Mouse (Mus musculus) limb, embryonic 12.5 days (tissue): ENCODE measurements around the gene Gm28038. TPM values are rescaled to one million over a fixed set of nuclear protein-coding genes. Genes with fewer than 3 reads are reported as not detected.

Experiments used
- ATAC-seq: fragments of 200-750 bp; cut with Nextera tagmentation; 2 replicates; pipeline ENCODE4 v1.8.0; 2017; ENCODE audit warnings: low read depth, moderate TSS enrichment; ENCODE audit not compliant: insufficient number of reproducible peaks, insufficient read depth, low FRiP score, low TSS enrichment
- H3K27ac ChIP-seq: fragments of 300-500 bp; sonication (generic); 2 replicates; pipeline ENCODE4 v1.5.1; 2016; ENCODE audit warnings: mild to moderate bottlenecking, moderate library complexity
- H3K27me3 ChIP-seq: fragments of 300-500 bp; sonication (generic); 2 replicates; pipeline ENCODE4 v1.6.1; 2016; ENCODE audit warnings: mild to moderate bottlenecking, moderate library complexity
- H3K36me3 ChIP-seq: fragments of 300-500 bp; sonication (generic); 2 replicates; pipeline ENCODE4 v1.6.1; 2016; ENCODE audit warnings: mild to moderate bottlenecking, moderate library complexity
- H3K4me1 ChIP-seq: fragments of 300-500 bp; sonication (generic); replicated peaks from 2 replicates; pipeline ENCODE4 v1.6.1; 2016
- H3K4me2 ChIP-seq: fragments of 300-500 bp; sonication (generic); 2 replicates; pipeline ENCODE4 v1.6.1; 2016; ENCODE audit warnings: mild to moderate bottlenecking, moderate library complexity
- H3K4me3 ChIP-seq: fragments of 300-500 bp; sonication (generic); replicated peaks from 2 replicates; pipeline ENCODE4 v1.5.1; 2016; ENCODE audit warnings: mild to moderate bottlenecking
- H3K9ac ChIP-seq: fragments of 300-500 bp; sonication (generic); replicated peaks from 2 replicates; pipeline ENCODE4 v1.6.1; 2016; ENCODE audit warnings: mild to moderate bottlenecking, moderate library complexity
- H3K9me3 ChIP-seq: fragments of 300-500 bp; sonication (generic); 2 replicates; pipeline ENCODE4 v1.6.1; 2016; ENCODE audit warnings: mild to moderate bottlenecking, moderate library complexity
- WGBS: fragments of 180-500 bp; shearing (Covaris S2); methylation state at CpG from one replicate; pipeline ENCODE4 v1.1.7; 2016; 5-methylcytosine and 5-hydroxymethylcytosine counted together
- polyA plus RNA-seq: library from polyadenylated mRNA; unstranded; fragments of >200 nt; fragmentation: Nextera tagmentation; extraction: Ambion mirVana; gene quantifications from 2 replicates; pipeline ENCODE4 v1.2.1, GENCODE M21; 2016

Gm28038 gene
- polyA plus RNA-seq, 1 experiment from 2014 or later = not detected

- Histone ChIP-seq H3K4me3 (no peak overlapping the region), H3K27me3 (no peaks in the 10 kb centered on the region), H3K27ac (no peak overlapping the region), H3K9me3 (no peaks in the 10 kb centered on the region), H3K9ac (no peak overlapping the region), H3K36me3 (peaks cover 98% of the 10 kb centered on the region), H3K4me2 (no peak overlapping the region), H3K4me1 (no peaks in the 10 kb centered on the region)
- no peak for ATAC-seq
- WGBS = 97% methylated on average over 3 of the region's 3 CpGs
Observed at GRCm38 (mm10) chr2:30328791-30329190, 47.9 kb downstream of the Gm28038 start.

GRCm38 (mm10) chr2:30335324-30335723 lies 54.5 kb downstream of the Gm28038 start:
- H3K36me3 ChIP-seq = peaks cover 100% of the 10 kb centered on the region
- H3K9ac ChIP-seq = no peak overlapping the region
- H3K9me3 ChIP-seq = no peaks in the 10 kb centered on the region
- WGBS = 96% methylated on average over 2 of the region's 2 CpGs
- ATAC-seq = no peak
- H3K4me1 ChIP-seq = no peaks in the 10 kb centered on the region
- no peaks in the 10 kb centered on the region for H3K27me3 ChIP-seq
- H3K4me3 ChIP-seq = no peak overlapping the region
- no peak overlapping the region for H3K4me2 ChIP-seq
- no peak overlapping the region for H3K27ac ChIP-seq

GRCm38 (mm10) chr2:30336174-30336915 lies 55.5 kb downstream of the Gm28038 start:
- Histone ChIP-seq H3K36me3 (peaks cover 100% of the 10 kb centered on the region), H3K9ac (no peak overlapping the region), H3K9me3 (no peaks in the 10 kb centered on the region), H3K4me3 (no peak overlapping the region), H3K27ac (no peak overlapping the region), H3K27me3 (no peaks in the 10 kb centered on the region), H3K4me1 (no peaks in the 10 kb centered on the region), H3K4me2 (no peak overlapping the region)
- ATAC-seq = no peak
- WGBS = 84% methylated on average over 16 of the region's 16 CpGs

- 69% methylated on average over 12 of the region's 12 CpGs for WGBS
- Histone ChIP-seq H3K9ac (no peak overlapping the region), H3K4me2 (no peak overlapping the region), H3K4me3 (no peak overlapping the region), H3K27ac (no peak overlapping the region), H3K36me3 (peaks cover 100% of the 10 kb centered on the region), H3K27me3 (no peaks in the 10 kb centered on the region), H3K4me1 (no peaks in the 10 kb centered on the region), H3K9me3 (no peaks in the 10 kb centered on the region)
- no peak for ATAC-seq
Observed at GRCm38 (mm10) chr2:30337179-30337578, 56.3 kb downstream of the Gm28038 start.

- Histone ChIP-seq H3K36me3 (peaks cover 100% of the 10 kb centered on the region), H3K4me2 (no peak overlapping the region), H3K9ac (no peak overlapping the region), H3K27me3 (no peaks in the 10 kb centered on the region), H3K27ac (no peak overlapping the region), H3K4me3 (no peak overlapping the region), H3K9me3 (no peaks in the 10 kb centered on the region), H3K4me1 (no peaks in the 10 kb centered on the region)
- ATAC-seq = no peak
- 93% methylated on average over 3 of the region's 3 CpGs for WGBS
Observed at GRCm38 (mm10) chr2:30342061-30342460, 61.2 kb downstream of the Gm28038 start.

GRCm38 (mm10) chr2:30342544-30342943 lies 61.7 kb downstream of the Gm28038 start:
- Histone ChIP-seq H3K4me1 (no peaks in the 10 kb centered on the region), H3K36me3 (peaks cover 100% of the 10 kb centered on the region), H3K9ac (no peak overlapping the region), H3K4me3 (no peak overlapping the region), H3K4me2 (no peak overlapping the region), H3K9me3 (no peaks in the 10 kb centered on the region), H3K27me3 (no peaks in the 10 kb centered on the region), H3K27ac (no peak overlapping the region)
- WGBS = 91% methylated on average over 7 of the region's 7 CpGs
- ATAC-seq = no peak

- Histone ChIP-seq H3K27me3 (no peaks in the 10 kb centered on the region), H3K9me3 (no peaks in the 10 kb centered on the region), H3K27ac (no peak overlapping the region), H3K36me3 (peaks cover 100% of the 10 kb centered on the region), H3K4me3 (no peak overlapping the region), H3K9ac (no peak overlapping the region), H3K4me2 (no peak overlapping the region), H3K4me1 (no peaks in the 10 kb centered on the region)
- WGBS = 81% methylated on average over 14 of the region's 14 CpGs
- no peak for ATAC-seq
Observed at GRCm38 (mm10) chr2:30343601-30344137, 62.8 kb downstream of the Gm28038 start.

- H3K36me3 ChIP-seq = peaks cover 99% of the 10 kb centered on the region
- no peak overlapping the region for H3K27ac ChIP-seq
- H3K27me3 ChIP-seq = no peaks in the 10 kb centered on the region
- WGBS = 92% methylated on average over 7 of the region's 7 CpGs
- H3K9me3 ChIP-seq = no peaks in the 10 kb centered on the region
- no peak for ATAC-seq
- no peak overlapping the region for H3K9ac ChIP-seq
- H3K4me2 ChIP-seq = no peak overlapping the region
- H3K4me1 ChIP-seq = no peaks in the 10 kb centered on the region
- no peak overlapping the region for H3K4me3 ChIP-seq
Observed at GRCm38 (mm10) chr2:30345971-30346676, 65.3 kb downstream of the Gm28038 start.

- peaks cover 90% of the 10 kb centered on the region for H3K36me3 ChIP-seq
- WGBS = 89% methylated on average over 6 of the region's 6 CpGs
- H3K9me3 ChIP-seq = no peaks in the 10 kb centered on the region
- no peak for ATAC-seq
- no peaks in the 10 kb centered on the region for H3K27me3 ChIP-seq
- H3K4me3 ChIP-seq = no peak overlapping the region
- no peak overlapping the region for H3K27ac ChIP-seq
- no peak overlapping the region for H3K9ac ChIP-seq
- no peaks in the 10 kb centered on the region for H3K4me1 ChIP-seq
- H3K4me2 ChIP-seq = no peak overlapping the region
Observed at GRCm38 (mm10) chr2:30349196-30349595, 68.4 kb downstream of the Gm28038 start.
